Mouse (Mus musculus) CD4-positive, CD25-positive, alpha-beta regulatory T cell, adult 2 months (primary cell): ENCODE measurements around the gene Hacd2.

Experiments used
- DNase-seq: peaks from one replicate; pipeline ENCODE4 v3.0.0-alpha.2; 2012; ENCODE audit warnings: low read depth, low spot score

Gene Hacd2

DNA sequence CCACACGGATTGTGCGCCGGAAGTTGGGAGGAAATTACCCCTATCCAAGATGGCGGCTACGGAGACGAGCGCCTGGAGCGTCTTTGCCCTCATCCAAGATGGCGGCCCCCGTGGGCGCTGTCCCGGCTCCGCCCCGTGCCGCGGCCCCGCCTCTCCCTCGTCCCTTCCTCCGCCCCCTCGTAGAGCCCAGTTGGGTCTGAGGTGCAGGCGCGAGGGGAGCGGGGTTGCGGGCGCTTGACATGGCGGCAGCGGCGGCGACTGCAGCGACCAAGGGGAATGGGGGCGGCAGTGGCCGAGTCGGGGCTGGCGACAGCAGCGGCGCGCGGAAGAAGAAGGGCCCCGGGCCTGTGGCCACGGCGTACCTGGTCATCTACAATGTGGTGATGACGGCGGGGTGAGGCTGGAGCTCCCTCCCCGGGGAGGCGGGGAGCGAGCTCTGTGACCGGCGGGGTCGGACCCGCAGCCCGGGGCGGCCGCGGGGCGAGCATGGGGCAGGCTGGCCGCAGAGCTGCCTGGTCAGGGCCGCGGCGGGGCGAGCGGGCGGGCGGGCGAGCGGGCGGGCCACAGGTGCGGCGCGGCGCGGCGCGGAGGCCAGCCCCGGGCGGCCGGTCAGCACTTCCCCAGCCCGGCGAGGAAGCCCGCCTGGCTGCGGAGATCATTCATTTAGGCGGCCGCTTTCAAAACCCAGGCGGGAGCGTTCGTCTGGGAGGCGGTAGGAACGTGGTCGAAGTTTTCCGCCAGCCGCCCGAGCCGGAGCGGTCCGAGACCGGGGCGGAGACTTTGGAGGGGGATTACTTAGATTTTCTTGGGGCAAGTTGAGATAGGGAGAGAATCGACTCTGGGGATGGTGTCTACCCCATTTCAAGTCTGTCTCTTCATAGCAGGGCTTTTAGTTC is at the start of gene Hacd2:
Gene Hacd2 (plus strand): TSS at position 187 of the 896 bp plus-strand sequence.
- DNase-seq, result peak; percentile 95

DNA sequence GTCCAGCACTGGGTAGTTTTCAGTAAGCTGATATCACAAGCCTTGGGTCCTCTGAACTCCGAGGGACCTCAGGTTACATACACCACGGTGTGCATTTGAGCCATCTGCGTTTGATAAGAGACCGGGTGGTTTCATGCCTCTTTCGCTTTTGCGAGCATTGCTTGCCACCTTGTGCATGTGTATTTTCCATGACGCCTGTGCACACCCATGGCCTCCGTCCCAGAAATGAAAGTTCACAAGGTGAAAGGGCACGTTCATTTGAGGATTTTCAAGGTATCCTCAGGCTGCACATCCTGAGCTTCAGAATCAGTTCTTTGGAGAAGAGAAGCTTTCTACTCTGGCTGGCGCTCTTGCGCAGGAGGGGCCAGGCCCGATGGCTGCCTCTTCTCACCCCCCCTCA is 49.8 kb upstream of the Hacd2 start:
- no peak for DNase-seq

- DNase-seq, result no peak
Observed at GRCm38 (mm10) chr16:34975544-34975943, 46.7 kb upstream of the Hacd2 start.

DNA sequence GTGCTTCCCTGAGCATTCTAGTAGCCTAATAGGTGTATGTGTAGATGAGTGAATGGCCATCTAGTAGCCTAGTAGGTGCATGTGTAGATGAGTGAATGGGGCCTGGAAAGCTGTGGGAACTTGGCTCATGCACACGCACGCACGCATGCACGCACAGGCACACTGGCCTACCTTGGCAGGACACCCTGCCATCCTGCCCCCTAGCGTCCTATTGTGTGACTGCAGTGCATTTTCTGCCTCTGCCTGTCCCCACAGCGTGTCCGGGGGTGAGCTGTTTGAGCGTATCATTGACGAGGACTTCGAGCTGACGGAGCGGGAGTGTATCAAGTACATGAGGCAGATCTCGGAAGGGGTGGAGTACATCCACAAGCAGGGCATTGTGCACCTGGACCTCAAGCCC is 45.6 kb upstream of the Hacd2 start:
- peak; percentile 6 for DNase-seq

DNA sequence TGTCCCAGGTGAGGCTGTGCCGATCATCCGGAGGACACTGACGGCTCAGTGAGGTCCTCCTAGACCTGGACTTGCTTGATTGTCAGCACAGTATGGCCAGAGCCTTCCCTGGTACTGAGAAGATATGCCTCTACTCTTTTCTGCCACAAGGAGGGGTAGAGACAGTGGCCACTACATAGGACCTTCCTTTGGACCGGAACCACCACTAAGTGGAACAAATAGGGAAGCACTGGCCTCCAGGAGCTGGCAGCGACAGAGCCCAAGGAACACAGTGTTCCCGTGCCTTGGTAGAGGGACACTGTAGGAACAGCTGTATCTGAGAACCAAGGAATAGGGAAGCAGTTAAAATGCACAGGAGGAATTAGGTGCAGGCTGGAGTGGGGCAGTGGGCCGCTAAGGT is 44.2 kb upstream of the Hacd2 start:
- DNase-seq, result no peak

DNA sequence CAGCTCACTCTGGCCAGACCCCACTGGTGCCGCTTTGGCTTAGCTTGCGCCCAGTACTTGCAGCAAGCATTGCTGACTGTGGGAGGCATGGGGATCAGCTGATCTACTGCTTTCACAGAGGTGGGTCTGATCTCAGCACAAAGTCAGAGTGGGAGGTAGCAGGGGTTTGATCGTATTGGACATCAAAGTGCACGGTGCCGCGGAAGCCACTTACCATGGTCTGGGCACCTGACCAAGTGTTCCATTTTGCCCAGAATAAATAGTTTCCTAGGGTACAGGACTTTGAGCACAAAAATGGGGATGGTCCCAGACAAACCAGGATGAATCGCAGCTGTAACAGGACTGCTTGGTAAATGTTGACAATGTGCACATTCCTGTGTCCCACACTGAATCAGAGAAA is 41.2 kb upstream of the Hacd2 start:
- no peak for DNase-seq

- DNase-seq, result no peak
Observed at GRCm38 (mm10) chr16:34984203-34985030, 37.8 kb upstream of the Hacd2 start.

DNA sequence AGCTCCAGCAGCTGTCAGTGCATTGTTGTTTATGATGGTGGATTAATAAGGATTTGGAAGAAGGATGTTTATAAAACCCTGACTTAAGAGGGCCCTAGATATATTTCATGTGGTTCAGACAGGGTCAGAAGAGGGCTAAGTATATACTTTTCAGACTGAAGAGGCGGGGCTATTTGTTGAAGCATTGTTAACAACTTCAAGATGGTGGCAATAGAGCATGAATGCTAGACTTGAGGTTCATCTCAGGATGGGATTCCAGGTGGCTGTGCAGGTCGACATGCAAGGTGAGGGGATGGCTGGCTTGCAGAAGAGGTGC is 37.2 kb upstream of the Hacd2 start:
- no peak for DNase-seq

- DNase-seq, result no peak
Observed at GRCm38 (mm10) chr16:34986211-34986825, 35.9 kb upstream of the Hacd2 start.

DNA sequence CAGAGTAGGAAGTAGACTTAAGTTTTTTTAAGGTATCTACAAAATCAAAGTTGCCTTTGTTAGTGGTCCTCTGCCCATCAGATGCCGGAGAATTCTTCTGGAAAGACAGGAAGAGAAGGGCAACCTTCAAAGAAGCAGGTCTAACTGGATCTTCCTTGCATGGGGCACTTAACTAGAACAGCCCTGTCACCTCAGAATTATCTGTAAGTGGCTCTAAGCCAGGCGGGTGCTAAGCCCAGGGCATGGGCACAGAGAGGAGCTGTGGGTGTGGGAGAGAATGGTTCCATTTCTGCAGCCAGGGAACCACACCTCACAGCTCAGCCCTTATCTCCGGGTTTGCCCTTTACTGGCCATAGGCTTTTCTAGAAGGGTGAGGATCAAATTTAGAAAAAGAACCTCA is 30.9 kb upstream of the Hacd2 start:
- no peak for DNase-seq

DNA sequence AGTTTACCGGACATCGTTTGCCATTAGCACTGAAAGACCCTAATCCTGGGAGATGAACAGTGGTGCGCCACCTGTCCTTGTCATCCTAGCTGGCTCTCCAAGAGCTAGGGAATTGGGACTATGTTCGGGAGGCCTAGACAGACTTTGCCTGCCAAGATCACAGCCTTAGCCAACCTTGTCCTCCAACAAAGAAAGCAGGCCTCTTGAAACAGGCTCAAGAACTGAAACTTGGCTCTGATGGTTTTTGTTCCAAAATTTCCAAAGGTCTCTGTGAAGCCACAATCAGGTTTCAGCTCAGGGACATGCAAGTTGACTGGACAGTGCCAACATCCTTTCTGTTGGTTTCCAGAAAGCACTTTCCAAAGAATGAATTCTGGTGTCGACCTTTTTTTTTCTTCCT is 29.4 kb upstream of the Hacd2 start:
- no peak for DNase-seq

- DNase-seq, result no peak
Observed at GRCm38 (mm10) chr16:34993694-34994330, 28.4 kb upstream of the Hacd2 start.

DNA sequence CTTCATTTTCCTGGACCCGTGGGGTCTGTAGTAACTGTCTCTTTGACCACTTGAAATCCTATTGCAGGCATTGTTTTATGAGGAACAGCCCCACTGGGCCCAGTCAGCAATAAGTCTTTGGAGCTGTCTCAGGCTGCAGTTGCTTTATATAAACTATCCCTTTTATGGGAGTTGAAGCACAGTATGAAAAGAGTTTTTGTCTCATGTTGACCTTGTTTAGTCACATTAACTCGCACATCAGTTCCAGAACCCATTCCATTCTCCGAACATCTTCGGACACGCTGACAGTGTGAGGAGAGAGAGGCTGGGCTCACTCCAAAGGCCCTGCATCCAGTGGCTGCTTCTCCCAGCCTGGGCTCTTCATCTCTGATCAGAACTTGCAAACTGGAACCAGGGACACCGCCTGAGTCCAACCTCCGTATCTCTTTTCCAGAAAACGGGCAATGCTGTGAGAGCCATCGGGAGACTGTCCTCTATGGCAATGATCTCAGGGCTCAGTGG is 27.5 kb upstream of the Hacd2 start:
- no peak for DNase-seq

- DNase-seq, result no peak
Observed at GRCm38 (mm10) chr16:34996133-34996532, 26.1 kb upstream of the Hacd2 start.

GRCm38 (mm10) chr16:34997052-34997451 is 25.2 kb upstream of the Hacd2 start:
- no peak for DNase-seq

DNA sequence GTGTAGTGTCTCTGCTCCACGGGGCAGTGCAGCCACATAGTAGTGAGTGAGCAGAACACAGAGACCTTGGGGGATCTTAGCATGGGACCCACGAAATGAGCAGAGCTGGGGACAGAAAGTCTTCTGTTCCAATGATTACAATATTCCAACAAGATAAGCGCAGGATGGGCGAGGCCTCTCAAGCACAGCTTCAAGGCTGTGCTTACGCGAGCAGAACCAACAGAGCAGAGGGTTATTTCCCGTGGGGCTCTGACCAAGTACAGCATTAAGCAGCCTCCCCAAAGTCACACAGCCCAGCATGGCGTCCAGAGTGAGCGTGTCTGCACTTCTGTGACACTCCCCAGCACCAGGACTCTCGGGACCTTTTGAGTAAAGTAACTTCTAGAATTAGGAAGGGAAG is 24.7 kb upstream of the Hacd2 start:
- DNase-seq, result no peak

DNA sequence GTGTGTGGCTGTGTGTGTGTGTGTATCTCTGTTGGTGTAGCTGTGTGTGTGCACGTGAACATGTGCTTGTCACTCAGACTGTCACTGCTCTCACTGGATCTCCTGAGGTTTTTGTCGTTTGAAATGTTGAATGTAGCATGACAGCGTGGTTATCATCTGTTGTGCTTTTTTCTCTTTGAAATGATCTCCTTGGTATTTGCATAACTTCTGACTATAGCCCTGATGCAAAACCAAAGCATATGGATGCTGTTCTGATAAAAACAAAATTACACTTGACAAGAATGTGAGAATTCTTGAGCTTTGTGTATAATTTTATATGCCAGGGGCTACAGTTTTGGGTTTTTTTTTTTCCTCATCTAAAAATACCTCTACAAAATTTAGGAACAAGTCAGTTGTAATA is 23.2 kb upstream of the Hacd2 start:
- no peak for DNase-seq

DNA sequence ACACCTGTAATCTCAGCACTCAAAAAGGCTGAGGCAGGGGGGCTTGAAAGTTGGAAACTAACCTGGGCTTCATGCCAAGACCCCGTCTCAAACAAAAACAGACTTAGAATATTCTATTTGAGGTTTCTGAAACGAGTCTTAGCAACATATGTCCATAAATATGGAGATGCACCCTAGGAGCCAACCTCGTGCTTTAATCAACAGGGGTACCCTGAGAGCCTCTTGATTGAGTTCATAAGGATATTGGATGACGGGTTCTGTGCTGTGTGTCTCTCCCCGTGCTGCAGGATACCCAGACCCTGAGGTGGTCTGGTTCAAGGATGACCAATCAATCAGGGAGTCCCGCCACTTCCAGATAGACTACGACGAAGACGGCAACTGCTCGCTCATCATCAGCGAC is 22.2 kb upstream of the Hacd2 start:
- DNase-seq, result no peak

- DNase-seq, result no peak
Observed at GRCm38 (mm10) chr16:35000923-35001560, 21.2 kb upstream of the Hacd2 start.

- DNase-seq, result no peak
Observed at GRCm38 (mm10) chr16:35004356-35004755, 17.9 kb upstream of the Hacd2 start.

DNA sequence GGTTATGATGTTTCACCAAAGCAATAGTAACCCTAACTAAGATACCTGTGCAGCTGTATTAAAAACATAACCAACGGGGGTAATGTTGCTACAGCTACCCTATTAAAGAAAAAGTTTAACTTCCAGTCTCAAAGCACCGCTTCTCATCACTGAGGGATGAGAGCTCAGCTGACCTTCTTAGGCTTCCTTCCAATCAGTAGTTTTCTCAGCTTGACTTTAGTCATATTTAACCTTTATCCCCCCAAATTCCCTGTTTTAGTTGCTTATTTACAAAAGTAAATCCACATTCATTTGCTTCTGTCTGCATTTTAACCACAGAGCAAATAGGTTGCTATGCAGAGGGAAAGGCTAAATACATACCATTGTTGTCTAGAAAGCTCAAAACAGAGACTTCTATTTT is 17.5 kb upstream of the Hacd2 start:
- DNase-seq, result no peak
